ENCODE assay signal across 19 mouse cellular contexts in the genomic region with DNA sequence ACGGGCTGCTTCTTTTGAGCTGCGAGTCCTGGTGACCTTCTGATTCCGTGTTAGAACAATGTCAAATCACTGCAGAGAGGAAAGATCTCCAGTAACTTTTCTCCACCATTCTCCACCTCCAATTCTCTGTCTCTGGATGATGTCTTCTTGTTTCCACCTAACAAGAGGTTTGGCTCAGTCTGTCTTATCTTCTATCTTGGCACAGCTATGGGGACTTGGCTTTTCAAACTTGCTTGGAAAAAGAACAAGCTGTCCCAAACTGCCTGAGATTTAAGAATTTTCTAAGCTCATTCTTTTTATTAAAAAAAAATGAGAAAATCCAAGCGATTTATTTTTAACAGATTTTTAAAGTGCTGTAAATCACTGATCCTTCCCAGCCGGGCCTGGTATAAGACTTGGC.
"Had no signal": no experiment of that assay in that cellular context is flagged by ENCODE, and none has a peak within 500 bp of the region (broad histone marks: within the 10 kb centered on the region; RNA-seq: fewer than 3 reads in every experiment).

No protein-coding gene starts in this region.

- ATAC-seq: inflammation-experienced regulatory T-cells, adult 6 months; intestine, embryonic 16.5 days; liver, embryonic 12.5 days; midbrain, embryonic 15.5 days had no signal

- H3K27me3 ChIP-seq: limb, embryonic 13.5 days; liver, embryonic 12.5 days; liver, embryonic 15.5 days; midbrain, embryonic 12.5 days; midbrain, embryonic 15.5 days; neural tube, embryonic 12.5 days; neural tube, embryonic 15.5 days had no signal

- H3K9me3 ChIP-seq: limb, embryonic 10.5 days; limb, embryonic 13.5 days; liver, embryonic 12.5 days; liver, embryonic 15.5 days; midbrain, embryonic 12.5 days; midbrain, embryonic 15.5 days; neural tube, embryonic 12.5 days; neural tube, embryonic 15.5 days had no signal

- H3K4me2 ChIP-seq: limb, embryonic 13.5 days; liver, embryonic 12.5 days; liver, embryonic 15.5 days; midbrain, embryonic 12.5 days; midbrain, embryonic 15.5 days; neural tube, embryonic 12.5 days; neural tube, embryonic 15.5 days had no signal

- H3K27ac ChIP-seq: limb, embryonic 10.5 days; limb, embryonic 13.5 days; liver, embryonic 12.5 days; liver, embryonic 15.5 days; midbrain, embryonic 12.5 days; neural tube, embryonic 12.5 days; neural tube, embryonic 15.5 days; stomach, postnatal 0 days had no signal

- DNase-seq: kidney, adult 18-20 months; kidney, adult 9 months; kidney, postnatal 14 days; kidney, postnatal 4 days; liver; lung, adult 18-20 months; retina, postnatal 1 day; thymus, postnatal 25 days had no signal

- H3K4me3 ChIP-seq: limb, embryonic 10.5 days; limb, embryonic 13.5 days; liver, embryonic 12.5 days; liver, embryonic 15.5 days; midbrain, embryonic 12.5 days; midbrain, embryonic 15.5 days; neural tube, embryonic 12.5 days; neural tube, embryonic 15.5 days had no signal

- H3K36me3 ChIP-seq: limb, embryonic 10.5 days; limb, embryonic 13.5 days; liver, embryonic 12.5 days; liver, embryonic 15.5 days; midbrain, embryonic 12.5 days; midbrain, embryonic 15.5 days; neural tube, embryonic 12.5 days; neural tube, embryonic 15.5 days had no signal

- H3K9ac ChIP-seq: limb, embryonic 13.5 days; liver, embryonic 12.5 days; liver, embryonic 15.5 days; midbrain, embryonic 12.5 days; midbrain, embryonic 15.5 days; neural tube, embryonic 12.5 days; neural tube, embryonic 15.5 days had no signal

- H3K4me1 ChIP-seq: limb, embryonic 10.5 days; limb, embryonic 13.5 days; liver, embryonic 12.5 days; liver, embryonic 15.5 days; midbrain, embryonic 12.5 days; midbrain, embryonic 15.5 days; neural tube, embryonic 12.5 days; neural tube, embryonic 15.5 days had no signal
